Mouse (Mus musculus): Measurements from ENCODE around the gene Cmpk1. TPM values are rescaled to one million over a fixed set of nuclear protein-coding genes. Genes with fewer than 3 reads are reported as not detected.
A peak's percentile ranks its signal among the peaks of the same experiment; 100 is the strongest.

Cmpk1 gene
- polyA plus RNA-seq, 2 experiments from 2014 or later, result 43.9 to 64.6 TPM

GRCm38 (mm10) chr4:114942583-114942982 is 44.5 kb downstream of the Cmpk1 start:
- ATAC-seq, result no peak

DNA sequence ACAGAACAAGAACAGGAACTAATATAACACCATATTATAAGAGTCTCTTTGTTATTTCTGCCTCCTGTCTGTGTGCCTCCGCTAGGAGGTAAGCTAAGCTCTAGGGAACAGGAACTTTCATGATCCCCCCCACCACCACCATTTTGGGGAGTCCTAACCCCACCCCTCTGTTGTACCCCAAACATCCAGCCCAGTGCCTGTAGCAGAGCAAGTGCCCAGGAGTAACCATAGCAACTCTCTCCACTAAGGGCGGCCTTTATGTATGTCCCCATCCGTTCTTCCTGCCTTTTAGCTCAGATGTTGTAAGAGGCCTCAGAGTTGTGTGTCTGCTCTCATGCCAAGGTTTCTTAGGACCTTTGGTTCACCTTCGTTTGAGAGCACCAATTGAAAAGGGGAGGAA is 44.9 kb downstream of the Cmpk1 start:
- ATAC-seq, result no peak

DNA sequence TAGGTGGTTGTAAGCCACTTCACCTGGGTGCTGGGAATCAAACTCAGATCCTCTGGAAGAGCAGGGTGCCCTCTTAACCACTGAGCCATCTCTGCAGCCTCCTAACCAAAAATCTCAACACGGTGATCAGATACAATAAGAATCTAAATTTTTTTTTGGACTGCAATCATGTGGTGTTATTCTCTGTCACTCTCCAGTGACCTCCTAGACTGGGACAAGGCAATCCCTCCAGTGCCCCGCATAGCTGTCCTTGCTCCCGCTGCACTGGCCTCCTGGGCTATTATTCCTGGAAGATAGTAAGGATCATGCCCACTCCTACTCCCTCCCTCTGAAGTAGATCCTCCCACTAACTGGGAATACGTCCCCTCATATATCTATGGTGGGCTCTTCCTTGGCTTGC is 45.7 kb downstream of the Cmpk1 start:
- no peak for ATAC-seq

DNA sequence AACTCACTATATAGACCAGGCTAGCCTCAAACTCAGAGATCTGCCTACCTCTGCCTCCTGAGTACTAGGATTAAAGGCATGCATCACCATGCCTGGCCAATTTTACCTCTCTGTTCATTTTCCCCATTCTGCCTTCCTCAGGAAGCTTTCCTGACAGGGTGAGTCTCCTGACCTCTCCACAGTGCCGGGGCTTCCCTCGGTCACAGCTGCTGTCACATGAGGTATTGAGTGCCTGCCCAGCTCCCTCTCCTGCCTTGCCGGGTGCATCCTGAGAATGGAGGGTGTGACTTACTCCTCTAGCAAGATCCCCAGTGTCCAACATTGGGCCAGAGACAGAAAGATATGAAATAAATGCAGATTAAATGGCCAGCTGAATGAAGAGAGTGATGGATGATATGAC is 48.8 kb downstream of the Cmpk1 start:
- no peak for ATAC-seq

DNA sequence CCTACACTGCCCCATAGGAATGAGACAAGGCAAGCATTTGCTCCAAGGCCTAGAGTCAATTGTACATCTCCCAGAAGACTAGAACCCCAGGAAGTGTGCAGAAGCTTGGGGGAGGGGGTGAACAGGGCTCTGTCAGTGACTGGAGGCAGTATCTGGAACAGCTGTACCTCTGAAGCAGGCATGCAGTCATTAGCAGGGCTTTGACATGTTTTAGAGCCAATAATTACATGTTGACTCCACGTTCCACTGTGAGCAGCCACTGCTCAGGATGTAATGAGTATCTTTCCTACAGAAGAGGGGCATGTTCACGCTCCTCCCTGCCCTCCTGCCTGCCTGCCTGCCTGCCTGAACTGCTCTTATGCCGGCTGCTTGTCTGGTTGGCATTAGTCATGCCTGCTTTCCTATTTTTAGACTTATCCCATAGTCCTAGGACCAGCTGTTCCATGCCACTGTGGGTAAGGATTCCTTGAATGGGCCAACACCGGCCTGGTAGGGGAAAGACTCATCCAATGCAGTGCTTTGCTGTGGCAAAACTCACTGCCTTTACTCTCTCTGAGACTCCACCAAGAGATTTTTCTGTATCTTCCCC is 49.5 kb downstream of the Cmpk1 start:
- ATAC-seq, result no peak

- no peak for ATAC-seq
Measured at GRCm38 (mm10) chr4:114934188-114934587, 52.9 kb downstream of the Cmpk1 start.

DNA sequence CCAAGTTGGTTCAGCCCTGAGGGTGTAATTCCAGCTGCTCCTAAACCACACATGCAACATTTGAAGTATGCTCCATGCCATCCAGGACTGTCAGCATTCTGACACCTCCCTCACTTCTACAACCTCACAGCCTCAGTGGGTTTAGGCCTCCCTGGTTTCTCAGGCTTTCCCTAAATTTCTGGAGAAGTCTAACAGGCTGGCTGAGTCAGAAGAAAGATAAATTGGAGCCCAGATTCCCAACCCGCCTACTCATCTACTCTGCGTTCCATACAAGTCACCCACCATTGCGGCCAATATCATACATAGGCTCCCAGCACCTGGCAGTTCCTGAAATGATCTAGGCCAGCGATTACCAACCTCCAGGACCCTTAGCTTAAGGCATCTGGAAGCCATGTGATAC is 54.3 kb downstream of the Cmpk1 start:
- no peak for ATAC-seq

GRCm38 (mm10) chr4:114929155-114929554 is 57.9 kb downstream of the Cmpk1 start:
- no peak for ATAC-seq

- ATAC-seq, result no peak
Measured at GRCm38 (mm10) chr4:114925917-114926312, 61.1 kb downstream of the Cmpk1 start, which contains the start of gene Foxe3. TSS of gene Foxe3 (minus strand) at chr4:114926013.

- peak; percentile 8 for ATAC-seq
Measured at GRCm38 (mm10) chr4:114924971-114925916, 61.8 kb downstream of the Cmpk1 start.

DNA sequence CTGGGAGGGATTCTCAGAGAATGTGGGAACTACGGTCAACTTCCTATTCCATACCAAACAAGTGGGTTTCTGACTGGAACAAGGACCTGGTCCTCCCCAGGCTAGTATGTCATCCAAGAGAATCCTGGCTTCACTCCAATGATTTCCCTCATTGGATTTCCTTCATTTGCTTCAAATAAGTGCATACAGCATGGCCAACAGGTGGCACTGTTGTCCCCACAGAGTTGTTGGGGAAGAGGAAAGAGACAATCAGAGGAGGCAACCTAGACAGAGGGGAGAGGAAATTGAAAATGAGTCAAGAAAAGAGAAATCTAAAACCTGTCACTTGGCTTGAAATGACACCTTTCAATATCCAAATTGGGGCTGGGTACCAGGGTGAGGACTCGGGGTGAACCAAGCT is 70.0 kb downstream of the Cmpk1 start:
- peak; percentile 79 for ATAC-seq

DNA sequence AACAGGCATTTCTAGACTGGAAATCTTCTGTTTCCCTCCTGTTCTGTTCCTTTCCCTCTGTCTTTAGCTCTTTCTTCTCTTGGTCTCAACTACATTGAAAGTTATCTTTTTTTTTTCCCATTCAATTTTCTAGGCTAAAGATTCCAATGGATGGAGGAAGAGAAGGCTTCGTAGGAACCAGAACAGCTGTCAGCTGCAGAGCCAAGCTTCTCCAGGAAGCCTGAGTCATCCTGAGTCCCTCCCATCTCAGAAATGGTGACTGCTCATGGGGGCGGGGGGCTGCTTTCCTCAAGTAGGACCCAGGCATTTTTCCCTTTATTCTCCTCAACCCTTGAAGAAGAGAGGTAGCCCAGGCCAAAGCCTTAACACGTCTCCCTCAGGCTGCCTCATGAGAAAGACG is 71.0 kb downstream of the Cmpk1 start:
- no peak for ATAC-seq

- no peak for ATAC-seq
Measured at GRCm38 (mm10) chr4:114913594-114913962, 73.5 kb downstream of the Cmpk1 start.

DNA sequence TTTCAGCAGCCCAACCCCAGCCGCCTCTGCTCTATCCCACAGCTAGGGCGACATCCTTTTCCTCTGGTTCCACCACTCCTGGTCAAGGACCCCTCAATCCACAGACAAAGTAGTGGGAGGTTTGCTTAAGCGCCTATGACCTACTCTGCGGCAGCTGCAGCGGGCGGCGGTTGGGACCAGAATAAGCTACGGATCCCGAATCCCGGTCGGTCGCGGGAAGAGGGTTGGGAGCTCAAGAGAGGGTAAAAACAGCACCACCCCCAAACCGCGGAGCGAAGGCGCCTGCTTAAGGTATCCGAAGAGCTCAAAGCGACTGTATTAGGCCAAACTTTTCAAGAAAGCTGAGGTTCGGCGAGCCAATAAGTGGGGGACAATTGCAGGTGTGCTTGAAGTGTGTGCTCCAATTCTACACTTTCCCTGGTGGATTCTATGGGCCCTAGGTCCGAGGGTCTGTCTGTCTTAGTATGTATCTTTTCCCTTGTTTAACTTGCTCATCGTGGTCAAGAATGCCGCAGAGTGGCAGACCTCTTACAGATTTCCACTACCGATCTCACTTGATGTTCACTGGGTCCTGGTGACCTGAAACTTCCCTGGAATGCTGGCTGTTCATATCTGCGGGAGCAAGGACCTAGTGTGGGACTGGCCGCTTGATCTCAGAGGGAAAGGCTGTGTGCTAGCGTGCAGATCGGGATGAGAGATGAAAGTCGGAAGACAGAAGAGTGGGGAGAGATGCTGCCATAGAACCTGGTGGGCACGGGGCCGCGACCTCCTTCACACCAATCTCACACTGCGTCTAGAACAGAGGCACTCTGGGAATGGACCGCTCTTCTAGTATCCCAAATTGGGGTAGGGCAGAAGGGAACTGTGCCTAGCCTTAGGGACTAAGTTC is 74.1 kb downstream of the Cmpk1 start:
- no peak for ATAC-seq

- ATAC-seq, result peak; percentile 6
Measured at GRCm38 (mm10) chr4:114909602-114910484, 77.2 kb downstream of the Cmpk1 start.

Other genes with a start within 250 kb of the Cmpk1 start
- not detected for gene Gm12830, start 165.5 kb downstream of the Cmpk1 start, polyA plus RNA-seq (2017; shearing (Covaris generic))
- under 1 TPM in 1 of 2 experiments, not detected in 1; 0.16 TPM for gene Foxd2, start 78.4 kb downstream of the Cmpk1 start, polyA plus RNA-seq (2017; shearing (Covaris generic))
- gene Foxe3, start 61.2 kb downstream of the Cmpk1 start, polyA plus RNA-seq (2017; shearing (Covaris generic)), result not detected
- 1 to 10 TPM; 2.0 TPM for gene Stil, start 12.9 kb upstream of the Cmpk1 start, polyA plus RNA-seq (2017; shearing (Covaris generic))
- not detected for gene Tal1, start 69.2 kb upstream of the Cmpk1 start, polyA plus RNA-seq (2017; shearing (Covaris generic))
- 10 to 100 TPM; 25.7 to 31.9 TPM for gene Pdzk1ip1, start 101.5 kb upstream of the Cmpk1 start, polyA plus RNA-seq (2017; shearing (Covaris generic))
- under 1 TPM in 1 of 2 experiments, not detected in 1; 0.09 TPM for gene Cyp4x1, start 147.0 kb upstream of the Cmpk1 start, polyA plus RNA-seq (2017; shearing (Covaris generic))